Mouse (Mus musculus): ENCODE results near the gene Pex1. TPM values are rescaled to one million over a fixed set of nuclear protein-coding genes. Genes with fewer than 3 reads are reported as not detected.
"Not testable (repeated sequence)": the region's sequence is repeated elsewhere in the genome, so short reads cannot be mapped to it uniquely, and the experiment has no call there.

Gene Pex1
- total RNA-seq, 2 experiments from 2014 or later = 25.8 to 30.6 TPM

DNA sequence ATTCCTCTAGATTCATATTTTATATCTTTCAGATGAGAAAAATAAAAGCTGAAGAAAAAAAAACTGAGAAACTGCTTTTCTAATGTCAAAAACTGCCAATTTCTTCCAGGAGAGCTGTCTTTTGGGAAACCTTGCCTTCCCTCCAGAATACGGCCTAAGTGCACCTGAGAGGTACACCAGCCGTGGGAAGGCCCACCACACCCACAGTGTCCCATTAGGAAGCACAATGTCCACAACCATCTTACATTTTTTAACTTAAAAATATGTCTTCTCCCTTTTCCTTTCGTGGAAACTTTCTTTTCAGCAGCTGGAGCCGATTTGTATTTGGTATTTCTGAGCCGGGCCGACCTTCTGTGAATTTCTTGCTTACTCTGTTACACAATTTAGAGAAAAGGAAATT, 50.7 kb downstream of the Pex1 start:
- DNase-seq (ENCODE audit: extremely low spot score in 1 of 2, low spot score in 2 of 2) = no peak

GRCm38 (mm10) chr5:3646991-3647707, 51.3 kb downstream of the Pex1 start:
- DNase-seq (ENCODE audit: extremely low spot score in 1 of 2, low spot score in 2 of 2) = peak; percentile 43 to 48
- TF ChIP-seq CTCF (IDR thresholded peaks at IDR 0.05) = peak; percentile 62
- Histone ChIP-seq H3K27ac (peak overlapping the region; percentile 87), H3K4me3 (peak overlapping the region; percentile 77)
- intact Hi-C loops (cut with DNase I) = loop anchor here (2.0 kb wide), 1 partner anchor 156 kb away; the partner anchor contains the start of genes Ankib1 and Krit1

More for the DNA sequence above, 50.7 kb downstream of the Pex1 start:
- TF ChIP-seq CTCF (IDR thresholded peaks at IDR 0.05) = no peak
- no peak overlapping the region for H3K27ac ChIP-seq
- H3K4me3 ChIP-seq = peak overlapping the region; percentile 77
- intact Hi-C loops (cut with DNase I) = loop anchor here (2.0 kb wide), 1 partner anchor 156 kb away; the partner anchor contains the start of genes Ankib1 and Krit1

GRCm38 (mm10) chr5:3647708-3648121, 51.8 kb downstream of the Pex1 start:
- intact Hi-C loops (cut with DNase I) = loop anchor here (2.0 kb wide), 1 partner anchor 155 kb away; the partner anchor contains the start of genes Ankib1 and Krit1
- peak; percentile 33 for TF ChIP-seq CTCF (IDR thresholded peaks at IDR 0.05)
- DNase-seq (ENCODE audit: extremely low spot score in 1 of 2, low spot score in 2 of 2) = peak; percentile 74 to 85
- Histone ChIP-seq H3K27ac (peak overlapping the region; percentile 87), H3K4me3 (peak overlapping the region; percentile 77)

DNA sequence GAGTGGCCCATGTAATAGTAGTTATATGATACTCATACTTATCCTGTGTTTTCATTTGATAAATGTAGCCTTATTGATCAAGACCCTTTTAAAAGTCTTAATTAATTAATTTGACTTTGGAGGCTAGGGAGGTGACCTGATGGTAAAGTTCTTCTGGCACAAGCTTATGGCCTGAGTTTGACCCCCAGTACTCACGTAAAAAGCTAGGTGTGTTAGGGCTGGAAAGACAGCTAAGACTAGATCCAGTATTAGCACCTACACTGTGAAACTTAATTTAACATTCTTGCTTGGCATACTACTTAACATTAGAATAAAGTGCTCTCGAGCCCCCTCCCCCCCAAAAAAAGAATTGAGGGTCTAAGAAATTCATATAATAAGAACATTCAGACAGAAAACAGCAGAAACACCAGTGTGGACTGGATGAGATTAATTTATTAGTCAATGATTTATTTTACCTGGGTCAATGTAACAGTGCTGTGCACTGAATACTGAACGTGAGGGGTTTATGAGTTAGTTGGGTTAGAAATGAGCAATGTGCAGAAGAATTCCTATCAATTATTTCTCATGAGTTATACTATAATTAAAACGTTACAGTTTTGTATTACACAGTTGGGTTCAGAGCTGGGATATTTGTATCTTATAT, 52.5 kb downstream of the Pex1 start:
- no peak for DNase-seq (ENCODE audit: extremely low spot score in 1 of 2, low spot score in 2 of 2)
- no peak overlapping the region for H3K4me3 ChIP-seq
- intact Hi-C loops (cut with DNase I) = no loop called here
- no peak overlapping the region for H3K27ac ChIP-seq
- no peak for TF ChIP-seq CTCF (IDR thresholded peaks at IDR 0.05)

GRCm38 (mm10) chr5:3648849-3649210, 53.0 kb downstream of the Pex1 start:
- intact Hi-C loops (cut with DNase I) = no loop called here
- no peak overlapping the region for H3K27ac ChIP-seq
- no peak for TF ChIP-seq CTCF (IDR thresholded peaks at IDR 0.05)

DNA sequence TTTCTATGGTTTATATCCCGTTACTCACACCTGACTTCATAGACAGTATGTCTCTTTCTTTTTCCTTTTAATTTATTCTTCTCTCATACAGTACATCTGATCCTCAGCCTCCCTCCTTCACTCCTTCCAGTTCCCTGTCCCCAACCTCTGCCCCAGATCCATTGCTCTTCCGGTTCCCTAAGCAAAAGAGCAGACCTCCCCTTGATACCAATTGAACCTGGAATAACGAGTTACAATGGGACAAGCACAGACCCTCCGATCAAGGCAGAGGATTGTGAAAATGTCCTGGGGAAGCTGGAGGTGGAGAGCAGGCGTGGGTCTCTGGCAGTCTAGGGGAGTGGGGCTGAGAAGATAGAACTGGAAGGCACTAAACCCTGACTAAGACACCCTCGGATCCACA, 55.0 kb downstream of the Pex1 start, which contains the start of gene Tmbim7:
TSS of gene Tmbim7 (plus strand) at position 301 of the 400 bp plus-strand sequence.
- no peak for TF ChIP-seq CTCF (IDR thresholded peaks at IDR 0.05)
- no peak within 1 kb of the TSS for H3K4me3 ChIP-seq
- DNase-seq (ENCODE audit: extremely low spot score in 1 of 2, low spot score in 2 of 2) = no peak
- intact Hi-C loops (cut with DNase I) = no loop called here
- H3K27ac ChIP-seq = no peak within 1 kb of the TSS

More at GRCm38 (mm10) chr5:3648849-3649210, 53.0 kb downstream of the Pex1 start:
- DNase-seq (ENCODE audit: extremely low spot score in 1 of 2, low spot score in 2 of 2) = no peak
- no peak overlapping the region for H3K4me3 ChIP-seq

DNA sequence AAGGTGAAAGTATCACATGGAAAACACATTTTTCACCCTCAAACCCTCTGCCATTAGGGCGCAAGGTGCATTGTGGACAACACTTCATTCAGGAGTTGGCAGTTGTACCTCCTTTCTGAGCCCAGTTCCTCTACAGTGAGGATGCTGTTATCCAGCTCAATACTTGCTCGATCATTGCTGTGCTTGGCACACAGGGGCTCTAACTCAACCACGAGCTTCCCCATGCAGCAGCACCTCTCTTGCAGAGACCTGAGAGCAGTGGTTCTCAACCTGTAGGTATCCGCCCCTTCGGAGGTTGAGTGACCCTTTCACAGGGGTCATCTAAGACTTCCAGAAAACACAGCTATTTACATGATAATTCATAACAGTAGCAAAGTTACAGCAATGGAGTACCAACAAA, 55.8 kb downstream of the Pex1 start:
- intact Hi-C loops (cut with DNase I) = no loop called here
- DNase-seq (ENCODE audit: extremely low spot score in 1 of 2, low spot score in 2 of 2) = no peak
- TF ChIP-seq CTCF (IDR thresholded peaks at IDR 0.05) = no peak
- Histone ChIP-seq H3K4me3 (no peak overlapping the region), H3K27ac (no peak overlapping the region)

- H3K27ac ChIP-seq; DNase-seq (ENCODE audit: extremely low spot score in 1 of 2, low spot score in 2 of 2); intact Hi-C loops (cut with DNase I); H3K4me3 ChIP-seq: not testable (repeated sequence)
Measured at GRCm38 (mm10) chr5:3652903-3653575, 57.2 kb downstream of the Pex1 start.

DNA sequence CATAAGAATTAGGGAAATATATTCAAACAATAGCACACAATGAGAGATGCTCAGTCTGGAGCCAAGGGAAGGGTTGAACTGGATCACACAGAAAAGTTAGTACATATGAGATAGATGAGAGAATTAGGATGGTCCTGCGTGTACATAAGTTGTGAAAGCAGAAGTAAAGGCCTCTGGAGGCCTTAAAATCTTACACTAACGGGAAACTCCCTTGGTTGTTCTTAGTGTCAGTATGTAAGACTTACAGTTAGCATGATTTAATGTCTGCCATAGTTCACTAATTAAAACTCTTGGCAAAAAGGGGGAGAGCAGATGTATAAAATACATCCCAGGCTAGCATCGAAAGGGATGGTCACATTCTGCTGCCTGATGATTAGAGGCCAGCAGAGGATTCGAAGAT, 57.9 kb downstream of the Pex1 start:
- intact Hi-C loops (cut with DNase I) = no loop called here
- no peak for TF ChIP-seq CTCF (IDR thresholded peaks at IDR 0.05)
- H3K27ac ChIP-seq = no peak overlapping the region
- H3K4me3 ChIP-seq = no peak overlapping the region
- DNase-seq (ENCODE audit: extremely low spot score in 1 of 2, low spot score in 2 of 2) = no peak

- no peak for DNase-seq (ENCODE audit: extremely low spot score in 1 of 2, low spot score in 2 of 2)
- intact Hi-C loops (cut with DNase I) = no loop called here
- no peak for TF ChIP-seq CTCF (IDR thresholded peaks at IDR 0.05)
- no peak within 1 kb of the TSS for H3K27ac ChIP-seq
- H3K4me3 ChIP-seq = no peak within 1 kb of the TSS
Measured at GRCm38 (mm10) chr5:3657085-3657484, 61.2 kb downstream of the Pex1 start, which contains the start of gene Gatad1. Gatad1 (minus strand) TSS chr5:3657185.

DNA sequence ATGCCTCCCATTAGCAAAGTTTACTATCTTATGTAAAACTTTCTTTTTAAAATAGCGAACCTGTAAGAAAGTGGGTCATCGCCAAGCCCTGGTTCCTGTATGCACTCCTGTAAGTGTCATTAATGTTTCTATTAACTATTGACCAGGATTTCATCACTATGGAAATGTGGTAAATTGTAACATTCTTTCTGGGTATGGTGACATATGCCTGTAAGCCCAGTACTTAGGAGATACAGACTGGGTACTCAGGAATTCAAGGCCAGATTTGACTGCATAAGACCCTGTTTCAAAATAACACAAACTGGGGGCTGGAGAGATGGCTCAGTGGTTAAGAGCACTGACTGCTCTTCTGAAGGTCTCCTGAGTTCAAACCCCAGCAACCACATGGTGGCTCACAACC, 69.4 kb downstream of the Pex1 start:
- Histone ChIP-seq H3K27ac (no peak overlapping the region), H3K4me3 (no peak overlapping the region)
- intact Hi-C loops (cut with DNase I) = no loop called here
- DNase-seq (ENCODE audit: extremely low spot score in 1 of 2, low spot score in 2 of 2) = no peak
- no peak for TF ChIP-seq CTCF (IDR thresholded peaks at IDR 0.05)

DNA sequence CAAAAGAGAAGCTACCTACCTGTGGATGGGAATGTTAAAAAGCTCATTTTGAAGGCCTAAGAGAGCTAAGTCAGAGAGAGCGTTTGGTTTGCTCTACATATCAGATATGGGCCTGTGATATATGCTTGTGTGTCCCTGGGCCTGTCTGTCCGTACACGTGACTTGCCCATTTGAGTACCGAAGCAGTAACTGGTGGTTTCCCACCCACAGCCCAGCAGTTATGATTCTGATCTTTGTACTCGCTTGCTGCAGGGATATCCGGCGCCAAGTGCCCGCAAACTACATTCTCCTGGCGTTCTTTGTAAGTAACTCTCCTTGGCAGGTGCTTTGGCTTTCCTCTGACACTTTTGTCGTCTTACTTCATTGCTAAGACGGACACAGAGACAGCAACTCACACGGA, 70.7 kb downstream of the Pex1 start:
- Histone ChIP-seq H3K4me3 (no peak overlapping the region), H3K27ac (no peak overlapping the region)
- TF ChIP-seq CTCF (IDR thresholded peaks at IDR 0.05) = no peak
- DNase-seq (ENCODE audit: extremely low spot score in 1 of 2, low spot score in 2 of 2) = no peak
- intact Hi-C loops (cut with DNase I) = no loop called here

All from left cerebral cortex, adult 2 months (tissue).